Mouse (Mus musculus): ENCODE measurements around the gene Hoxd9.

Gene Hoxd9

GRCm38 (mm10) chr2:74732513-74733316 lies 35.2 kb downstream of the Hoxd9 start:
- DNase-seq (ENCODE audit: low read depth, low spot score), result no peak

DNA sequence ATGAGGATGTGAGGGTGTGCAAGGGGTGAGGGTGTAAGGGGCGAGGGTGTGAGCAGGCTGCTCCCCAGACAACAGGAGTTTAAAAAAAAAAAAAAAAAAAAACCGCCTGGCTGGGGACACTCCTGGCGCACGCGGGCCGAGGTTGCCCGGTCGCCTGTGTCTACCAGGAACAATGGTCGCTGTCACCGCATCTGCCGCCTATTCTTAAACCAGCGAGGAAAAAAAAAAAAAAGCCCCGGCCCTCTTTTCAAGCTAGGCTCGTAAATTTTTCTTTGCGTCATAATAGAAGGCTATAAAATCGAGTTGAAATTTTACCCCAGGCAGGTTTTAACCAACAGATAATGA lies 35.8 kb downstream of the Hoxd9 start:
- DNase-seq (ENCODE audit: low read depth, low spot score), result no peak

GRCm38 (mm10) chr2:74733765-74734164 lies 36.2 kb downstream of the Hoxd9 start:
- DNase-seq (ENCODE audit: low read depth, low spot score), result no peak

DNA sequence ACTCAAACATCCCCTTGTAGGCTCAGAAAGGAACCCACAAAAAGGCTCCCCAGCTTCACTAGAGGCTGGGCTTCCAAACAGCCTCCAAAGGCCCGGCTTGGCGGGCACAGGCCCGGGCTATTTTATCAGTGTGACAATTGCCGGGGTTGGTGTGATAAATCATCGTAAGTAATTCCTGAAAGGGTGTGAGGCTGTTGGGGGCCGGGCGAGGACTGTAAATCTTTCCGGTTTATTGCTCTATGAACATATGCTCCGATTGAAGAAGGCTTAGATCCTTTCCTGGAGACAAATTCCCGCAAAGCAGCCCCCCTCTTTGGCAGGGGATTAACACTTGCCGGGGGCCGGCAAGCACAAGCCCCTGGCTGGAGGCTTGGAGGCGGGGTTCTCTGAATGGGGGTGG lies 36.9 kb downstream of the Hoxd9 start:
- no peak for DNase-seq (ENCODE audit: low read depth, low spot score)

- DNase-seq (ENCODE audit: low read depth, low spot score), result no peak
These were observed 37.7 kb downstream of the Hoxd9 start for GRCm38 (mm10) chr2:74734996-74735811.

DNA sequence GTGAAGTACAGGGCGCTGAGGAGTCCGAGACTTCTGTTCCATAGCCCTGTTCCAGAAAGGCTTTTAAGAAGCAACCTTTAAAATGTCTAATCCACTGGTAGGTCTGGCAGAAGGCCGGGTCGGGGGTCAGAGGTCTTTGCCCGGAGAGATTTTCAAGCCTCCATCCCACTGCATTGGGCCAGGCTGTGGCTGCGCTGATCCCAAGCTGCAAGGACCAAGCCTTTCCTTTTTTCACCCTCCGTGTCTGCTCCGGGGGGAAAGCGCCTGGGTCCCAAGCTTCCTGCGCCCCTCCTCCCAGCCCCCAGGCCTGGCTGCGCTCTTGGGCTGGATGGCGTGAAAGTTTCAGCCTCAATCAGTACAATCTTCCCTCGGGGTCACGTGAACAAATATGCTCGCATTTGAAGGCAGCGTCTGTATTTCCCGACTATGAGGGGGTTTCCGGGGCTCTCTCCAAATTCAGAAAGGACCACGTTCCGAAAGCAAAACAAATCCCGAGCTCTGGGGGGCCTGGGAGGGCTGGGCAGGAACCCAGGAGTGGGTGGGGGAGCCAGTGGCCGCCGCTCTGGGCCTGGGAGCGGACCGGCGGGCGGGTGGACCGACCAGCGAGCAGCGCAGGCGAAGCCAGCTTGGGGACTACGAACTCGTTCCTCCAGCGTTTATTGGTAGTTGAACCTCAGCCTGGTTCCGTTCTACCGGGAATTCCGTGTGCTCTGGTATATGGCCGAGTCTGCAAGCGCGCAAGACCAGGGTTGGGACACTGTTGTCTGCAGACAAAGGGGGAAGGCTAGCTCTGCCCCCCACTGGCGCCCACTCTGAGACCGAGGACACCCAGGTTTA lies 38.5 kb downstream of the Hoxd9 start:
- DNase-seq (ENCODE audit: low read depth, low spot score), result no peak

GRCm38 (mm10) chr2:74736688-74737577 lies 39.4 kb downstream of the Hoxd9 start:
- DNase-seq (ENCODE audit: low read depth, low spot score), result no peak

DNA sequence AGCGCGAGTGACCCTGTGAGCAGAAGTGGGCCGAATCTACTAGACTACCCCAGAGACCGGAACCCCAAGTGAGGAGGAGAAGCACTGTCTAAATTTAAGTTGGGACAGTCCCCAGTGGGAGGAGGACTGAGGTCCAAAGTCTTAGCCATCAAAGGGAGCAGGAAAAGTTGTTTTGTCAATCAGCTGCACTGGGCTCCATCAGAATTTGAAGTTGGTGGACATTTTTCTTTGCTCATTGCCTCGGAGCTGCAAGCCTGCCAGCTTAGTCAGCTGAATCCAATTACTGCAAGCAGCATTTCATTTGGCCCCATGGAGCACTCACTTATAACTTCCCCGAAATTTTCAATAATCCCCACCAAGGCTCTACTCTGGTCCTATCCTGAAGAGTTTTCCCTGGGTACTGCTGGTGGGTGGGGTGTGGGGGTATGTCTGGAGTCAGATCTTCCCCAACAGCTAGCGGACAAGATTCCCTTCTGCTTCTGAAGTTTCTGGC lies 40.1 kb downstream of the Hoxd9 start:
- DNase-seq (ENCODE audit: low read depth, low spot score), result no peak

DNA sequence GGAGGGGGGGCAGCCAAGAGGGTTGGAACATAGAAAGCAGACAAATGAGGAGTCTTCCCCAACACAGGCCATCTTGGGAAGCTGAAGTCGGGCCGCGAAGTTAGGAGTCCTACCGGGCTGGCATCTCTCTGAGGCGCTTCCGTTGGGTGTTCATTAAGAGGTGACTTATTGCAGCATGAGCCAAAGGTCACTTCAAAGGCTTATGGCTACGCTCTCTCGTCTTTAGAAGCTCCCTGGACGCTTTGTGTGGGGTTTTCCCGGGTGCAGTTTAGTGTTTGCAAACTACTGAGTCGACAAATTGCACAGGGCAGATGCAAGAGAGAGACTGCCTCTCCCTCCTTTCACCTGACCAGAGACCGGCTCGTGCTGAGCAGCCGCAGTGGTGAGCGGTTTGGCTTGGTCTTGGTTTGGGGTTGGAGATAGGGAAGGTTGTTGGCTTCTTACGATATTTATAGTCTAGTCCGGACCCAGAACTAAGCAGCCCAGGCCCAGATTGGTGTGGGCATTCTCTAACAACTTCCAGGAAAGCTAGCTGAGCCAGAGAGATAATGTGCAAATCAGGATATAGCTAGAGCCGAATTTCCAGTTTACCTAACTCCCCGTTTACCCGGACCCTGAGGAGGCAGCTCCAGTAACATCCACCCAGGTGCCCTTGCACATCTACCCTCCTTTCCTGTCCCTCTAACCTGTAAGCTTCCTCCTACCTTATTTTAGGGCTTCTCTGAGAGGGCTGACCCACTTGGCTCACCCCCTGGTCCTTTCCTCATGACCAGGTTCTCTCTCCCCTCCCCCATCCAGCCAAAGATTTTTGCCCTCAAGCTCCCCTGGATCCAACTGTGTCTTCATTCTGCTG lies 41.3 kb downstream of the Hoxd9 start:
- no peak for DNase-seq (ENCODE audit: low read depth, low spot score)

- no peak for DNase-seq (ENCODE audit: low read depth, low spot score)
These were observed 41.9 kb downstream of the Hoxd9 start for GRCm38 (mm10) chr2:74739476-74739800.

DNA sequence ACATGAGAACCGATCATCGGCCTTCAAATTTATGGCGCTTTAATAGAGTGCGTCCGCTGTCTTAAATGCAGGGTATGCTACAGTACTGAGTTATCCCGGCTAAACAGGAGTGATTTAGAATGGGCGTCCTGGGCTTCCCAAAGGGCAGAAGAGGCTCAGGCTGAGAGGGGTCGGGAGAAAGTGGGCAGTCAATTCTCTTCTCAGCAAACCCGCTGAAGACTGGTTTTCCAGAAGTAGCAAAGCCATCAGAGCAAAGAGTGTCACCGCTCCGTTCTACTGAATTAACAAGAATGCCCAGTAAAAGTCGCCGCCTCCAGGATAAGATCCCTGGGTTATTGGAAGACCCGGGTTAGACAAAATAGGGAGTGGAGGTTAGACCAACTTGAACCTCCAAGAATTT lies 42.3 kb downstream of the Hoxd9 start:
- DNase-seq (ENCODE audit: low read depth, low spot score), result no peak

DNA sequence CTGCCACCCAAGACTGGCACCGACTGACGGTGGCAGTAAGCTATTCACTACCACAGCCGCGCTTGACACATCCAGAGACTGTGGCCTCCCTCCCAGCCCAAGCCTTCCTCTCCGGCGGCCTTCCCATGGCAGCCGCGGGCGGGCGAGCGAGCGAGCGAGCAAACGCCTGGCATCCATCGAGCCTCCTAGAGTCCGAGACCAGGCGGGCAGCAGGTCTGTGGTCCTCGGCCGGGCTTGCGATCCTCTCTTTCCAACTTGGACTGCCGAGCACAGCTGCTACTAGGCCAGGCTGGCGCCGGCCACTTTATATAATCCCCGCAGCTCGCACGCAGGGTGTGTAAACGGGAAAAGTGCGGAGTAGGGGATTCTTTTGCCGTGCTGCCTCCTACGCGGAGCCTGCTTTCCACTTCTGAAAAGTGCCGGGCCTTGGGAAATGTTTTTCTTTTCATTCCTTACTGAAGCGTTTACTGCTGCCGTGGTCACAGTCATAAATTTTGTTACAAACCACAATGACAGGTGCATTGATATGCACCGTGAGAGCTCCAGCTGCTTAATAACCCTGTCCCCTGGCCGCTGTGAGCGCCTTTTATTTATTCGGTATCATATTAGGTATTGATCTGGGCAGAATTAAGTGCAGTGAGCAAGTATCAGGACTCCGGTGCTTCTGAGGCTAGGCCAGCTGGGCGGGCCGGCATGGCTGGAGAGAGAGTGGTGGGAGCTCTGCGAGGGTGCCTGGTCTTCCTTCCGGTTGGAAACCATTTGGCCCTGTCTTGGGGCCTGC lies 43.0 kb downstream of the Hoxd9 start:
- DNase-seq (ENCODE audit: low read depth, low spot score), result no peak

DNA sequence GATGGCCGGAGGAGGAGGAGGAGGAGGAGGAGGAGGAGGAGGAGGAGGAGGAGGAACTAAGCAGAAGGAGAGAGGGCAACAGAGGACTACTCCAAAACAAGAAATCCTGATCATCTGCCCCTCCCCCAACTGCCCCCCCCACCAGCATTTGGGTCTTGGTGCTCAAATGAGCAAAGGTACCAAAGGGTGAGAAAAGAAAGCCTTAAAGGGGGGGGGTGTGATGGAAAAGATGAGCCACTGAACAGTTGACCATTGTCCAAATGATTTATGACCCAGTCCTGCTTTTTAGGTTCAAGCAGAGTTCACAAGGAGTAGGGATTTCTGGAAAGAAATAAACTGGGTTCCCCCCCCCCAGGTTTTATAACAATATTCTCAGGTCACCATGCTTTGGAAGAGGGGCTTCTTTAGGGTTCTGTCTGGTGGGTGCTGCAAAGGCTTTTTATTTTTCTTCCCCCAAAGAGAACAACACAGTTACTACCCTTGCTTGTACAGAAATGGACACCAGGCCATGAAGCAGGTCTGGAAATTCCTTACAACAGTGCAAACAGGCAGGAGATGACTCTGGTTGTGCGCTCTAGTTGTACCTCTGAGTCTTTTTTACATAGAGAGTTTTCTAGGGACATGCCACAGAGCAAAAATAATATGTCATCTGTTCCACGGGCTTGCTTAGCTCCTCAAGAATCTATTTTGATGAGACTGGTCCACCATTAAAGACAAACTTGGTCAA lies 43.9 kb downstream of the Hoxd9 start:
- no peak for DNase-seq (ENCODE audit: low read depth, low spot score)

GRCm38 (mm10) chr2:74741979-74742277 lies 44.4 kb downstream of the Hoxd9 start:
- no peak for DNase-seq (ENCODE audit: low read depth, low spot score)

DNA sequence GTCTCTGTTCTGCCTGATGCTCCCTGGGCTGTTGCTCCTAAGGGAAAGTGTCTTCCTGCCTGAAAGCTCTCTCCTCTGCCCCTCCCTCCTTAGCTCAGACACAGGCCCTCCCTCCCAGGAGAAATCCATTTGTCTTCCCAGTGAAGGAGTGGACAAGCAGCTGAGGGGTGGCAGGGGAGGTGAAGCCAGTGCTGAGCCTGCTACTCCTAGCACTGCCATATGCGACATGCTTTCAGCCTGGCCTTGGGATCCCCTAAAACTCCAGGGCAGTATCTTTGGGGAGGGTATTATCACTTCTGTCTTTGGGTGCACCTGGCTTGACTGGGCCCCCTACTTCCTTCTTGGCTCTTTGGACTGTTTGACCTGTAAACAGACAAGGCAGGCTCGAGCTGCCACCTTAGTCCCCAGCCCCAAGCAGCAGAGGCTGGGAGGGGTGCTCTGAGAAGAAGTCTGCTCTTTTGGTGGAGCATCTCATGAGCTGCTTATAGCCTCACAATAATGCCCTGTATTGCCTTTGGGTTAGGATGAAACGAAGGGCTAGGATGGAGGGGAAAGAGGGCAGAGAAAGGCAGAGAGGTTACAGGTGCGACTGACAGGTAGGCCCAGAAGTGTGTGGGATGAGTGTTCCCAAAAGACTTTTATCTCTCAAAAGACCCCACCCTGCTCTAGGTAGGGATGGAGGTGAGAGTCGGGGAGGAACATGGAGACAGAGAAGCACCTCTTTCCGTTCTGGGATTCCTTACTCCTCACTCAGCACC lies 48.2 kb downstream of the Hoxd9 start:
- no peak for DNase-seq (ENCODE audit: low read depth, low spot score)

GRCm38 (mm10) chr2:74746298-74746921 lies 48.9 kb downstream of the Hoxd9 start:
- DNase-seq (ENCODE audit: low read depth, low spot score), result no peak

DNA sequence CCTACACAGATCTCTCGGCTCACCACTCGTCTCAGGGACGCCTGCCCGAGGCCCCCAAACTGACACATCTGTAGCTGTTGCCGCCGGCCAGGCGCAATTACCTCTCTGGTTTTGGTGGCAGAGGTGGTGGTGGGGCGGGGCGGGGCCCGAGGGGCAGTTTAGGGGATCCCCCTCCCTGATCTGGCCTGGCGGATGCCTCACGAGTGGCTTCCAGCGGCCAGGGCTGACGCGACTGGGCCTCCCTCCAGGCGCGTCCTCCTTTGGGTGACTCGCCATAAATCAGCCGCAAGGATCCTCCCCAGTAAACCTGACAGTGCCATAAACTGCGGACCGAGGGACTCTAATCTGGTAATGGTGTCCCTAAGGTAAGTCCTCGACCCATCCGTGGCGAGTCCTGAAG lies 49.5 kb downstream of the Hoxd9 start:
- no peak for DNase-seq (ENCODE audit: low read depth, low spot score)

- DNase-seq (ENCODE audit: low read depth, low spot score), result no peak
These were observed 50.2 kb downstream of the Hoxd9 start for GRCm38 (mm10) chr2:74747661-74748141.

Data from skeletal muscle tissue, adult 2 months (tissue).